Mouse (Mus musculus) spleen, postnatal 10 days (tissue): ENCODE measurements around the gene Ccdc151.

ENCODE experiments used
- DNase-seq, 2 experiments: peaks; one replicate each; pipeline ENCODE4 v3.0.0; 2021 to 2022; ENCODE audit warnings: low spot score in 2 of 2

The Ccdc151 gene

DNA sequence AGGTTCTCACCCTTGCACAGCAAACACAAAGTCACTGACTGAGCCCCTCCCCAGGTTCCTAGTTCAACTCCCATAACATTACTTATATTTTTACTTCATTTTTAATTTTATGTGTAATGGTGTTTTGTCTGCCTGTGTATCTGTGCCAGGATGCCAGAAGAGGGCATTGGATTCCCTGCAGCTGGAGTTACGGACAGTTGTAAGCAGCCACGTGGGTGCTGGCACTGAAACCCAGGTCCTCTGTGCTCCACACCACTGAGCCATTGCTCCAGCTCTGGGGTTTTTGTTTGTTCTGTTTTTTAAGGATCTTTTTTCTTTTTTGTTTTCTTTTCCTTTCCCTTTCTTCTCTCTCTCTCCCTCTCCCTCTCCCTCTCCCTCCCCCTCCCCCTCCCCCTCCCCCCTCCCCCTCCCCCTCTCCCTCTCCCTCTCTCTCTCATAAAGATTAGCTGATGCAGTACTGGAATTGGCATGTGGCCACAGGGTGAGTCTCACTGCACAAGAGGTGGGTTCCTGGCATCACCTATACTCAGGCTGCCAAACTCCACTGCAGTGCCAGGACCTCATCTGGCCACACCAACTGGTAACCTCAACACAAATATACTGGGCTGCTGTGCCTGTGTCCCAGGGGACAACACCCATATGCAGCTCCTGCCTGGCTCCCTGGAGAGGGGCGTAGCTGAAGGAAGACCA lies 6.1 kb downstream of the Ccdc151 start:
- no peak for DNase-seq

DNA sequence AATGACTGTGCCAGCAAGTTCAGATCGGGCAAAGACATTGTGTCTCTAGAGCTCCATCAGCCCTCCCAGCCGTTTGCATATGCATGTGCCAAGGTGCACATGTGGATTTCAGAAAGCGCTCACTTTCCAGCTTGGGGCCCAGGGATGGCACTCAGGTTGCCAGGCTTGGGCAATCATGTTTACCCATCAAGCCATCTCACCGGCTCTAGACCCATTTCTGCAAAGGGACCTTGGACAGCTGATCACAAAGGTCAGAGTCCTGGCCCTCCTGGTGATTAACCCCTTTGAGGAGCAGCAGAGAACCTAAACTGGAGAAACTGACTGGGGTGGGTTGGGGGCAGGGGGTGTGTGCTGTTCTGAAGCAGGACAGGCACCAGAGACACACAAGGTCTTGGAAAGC lies 10.2 kb downstream of the Ccdc151 start:
- DNase-seq, result no peak

DNA sequence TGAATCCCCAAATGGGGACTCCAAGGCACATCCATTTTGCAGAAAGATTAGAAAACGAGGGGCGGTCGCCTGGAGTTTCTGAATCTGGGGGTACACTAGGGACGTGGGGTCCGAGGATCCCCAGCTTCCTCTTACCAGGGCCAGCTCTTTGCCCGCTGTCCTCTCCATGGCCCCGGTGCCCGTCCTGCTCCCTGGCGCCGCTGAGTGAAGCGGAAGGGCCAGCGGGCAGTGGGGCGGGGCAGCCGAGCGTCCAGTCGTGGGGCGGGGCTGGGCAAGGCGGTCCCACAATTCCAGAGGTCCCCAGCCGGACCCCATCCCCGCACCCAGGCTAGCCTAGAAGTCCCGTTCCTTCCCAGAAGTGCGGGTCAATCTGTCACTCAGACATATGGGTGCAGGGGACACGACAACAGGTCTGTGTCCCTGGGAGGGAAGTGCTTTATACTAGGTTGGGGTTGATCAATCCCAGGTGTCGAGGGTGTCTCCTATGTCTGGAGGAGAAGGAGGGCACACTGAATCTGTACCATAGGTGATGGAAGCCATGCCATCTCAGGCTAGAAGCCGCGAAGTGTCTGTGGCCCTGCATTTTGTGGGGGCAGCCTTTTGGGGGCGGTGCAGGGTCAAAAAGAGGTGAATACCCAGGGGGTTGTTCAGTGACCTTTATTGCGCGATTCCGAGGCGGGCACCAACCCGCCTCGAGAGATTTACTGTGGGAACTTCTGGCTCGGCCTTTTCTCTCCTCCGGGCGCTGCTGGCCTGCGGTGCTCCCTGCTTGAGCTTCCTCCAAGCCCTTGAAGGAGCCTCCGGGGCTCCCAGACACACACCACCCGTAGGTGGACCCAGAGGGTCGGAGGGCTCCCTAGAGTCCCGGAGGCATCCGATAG lies 13.0 kb downstream of the Ccdc151 start, which contains the start of gene Rgl3:
Gene Rgl3 (minus strand): TSS at position 217 of the 881 bp plus-strand sequence.
- DNase-seq, result no peak

DNA sequence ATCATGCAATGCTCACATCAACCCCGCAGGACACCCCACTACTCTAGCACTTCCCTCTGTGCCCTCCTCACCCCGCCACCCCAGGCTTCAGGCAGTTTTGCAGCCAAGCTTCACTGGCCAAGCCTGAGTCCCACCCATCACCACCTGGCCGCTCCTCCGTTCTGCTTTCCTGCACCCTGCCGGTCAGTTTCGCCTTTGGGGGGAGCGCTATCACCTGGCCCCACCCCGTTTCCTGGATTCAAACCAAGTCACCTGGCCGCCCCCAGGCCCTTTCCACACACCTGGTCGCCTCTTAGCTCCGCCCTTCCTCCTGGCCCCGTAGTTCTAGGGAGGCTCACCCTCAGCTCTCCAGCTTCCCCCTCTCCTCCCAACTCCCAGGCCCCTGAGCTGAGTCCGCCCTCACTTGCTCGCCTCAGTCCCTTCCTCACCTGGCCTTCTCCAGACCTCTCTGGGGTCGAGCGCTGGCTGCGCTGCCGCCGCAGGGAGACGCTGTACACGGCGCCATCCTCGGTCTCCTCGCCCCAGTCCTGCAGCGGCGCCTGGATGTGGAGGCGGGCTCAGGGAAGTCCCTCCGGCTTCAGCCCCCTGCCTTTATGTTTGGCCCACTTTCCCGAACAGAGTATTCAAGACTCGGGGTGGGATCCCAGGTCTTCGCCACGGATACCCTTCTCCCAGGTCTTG lies 13.9 kb downstream of the Ccdc151 start:
- DNase-seq, result peak in 1 of 2 experiments; percentile 37

DNA sequence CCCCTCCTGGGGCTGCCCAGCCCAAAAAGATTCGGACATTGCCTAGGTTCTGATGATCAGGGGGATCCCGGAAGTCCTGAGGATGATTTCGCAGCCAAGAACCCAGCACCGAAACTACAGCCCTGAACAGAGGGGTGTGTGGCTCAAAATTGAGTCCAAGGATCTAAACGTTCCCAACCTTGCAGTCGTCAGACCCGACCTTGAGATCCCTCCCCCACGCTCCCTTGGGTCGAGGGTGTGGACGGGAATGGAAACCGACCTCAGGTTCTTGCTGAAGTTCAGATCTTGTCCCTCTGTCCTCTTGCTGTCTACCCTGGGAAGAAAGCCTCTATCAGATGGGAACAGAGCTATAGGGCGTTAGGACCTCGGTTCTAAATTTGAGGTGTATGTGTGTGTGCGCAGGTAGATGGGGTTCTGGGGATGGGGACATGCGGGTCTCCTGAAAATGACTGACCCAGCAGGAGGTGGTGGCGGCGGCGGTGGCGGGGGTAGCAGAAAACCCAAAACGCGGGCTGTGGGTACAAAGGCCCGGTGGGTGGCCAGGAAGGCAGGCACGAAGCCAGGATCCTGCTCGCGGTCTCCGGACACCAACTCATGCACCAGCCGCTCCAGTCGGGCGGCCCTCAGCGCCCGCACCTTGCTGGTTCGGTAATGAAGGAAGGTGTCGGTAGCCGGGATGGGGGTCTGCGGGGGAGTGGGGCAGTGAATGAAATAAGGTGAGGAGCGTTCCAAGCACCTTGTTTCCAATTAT lies 14.7 kb downstream of the Ccdc151 start:
- DNase-seq, result no peak

DNA sequence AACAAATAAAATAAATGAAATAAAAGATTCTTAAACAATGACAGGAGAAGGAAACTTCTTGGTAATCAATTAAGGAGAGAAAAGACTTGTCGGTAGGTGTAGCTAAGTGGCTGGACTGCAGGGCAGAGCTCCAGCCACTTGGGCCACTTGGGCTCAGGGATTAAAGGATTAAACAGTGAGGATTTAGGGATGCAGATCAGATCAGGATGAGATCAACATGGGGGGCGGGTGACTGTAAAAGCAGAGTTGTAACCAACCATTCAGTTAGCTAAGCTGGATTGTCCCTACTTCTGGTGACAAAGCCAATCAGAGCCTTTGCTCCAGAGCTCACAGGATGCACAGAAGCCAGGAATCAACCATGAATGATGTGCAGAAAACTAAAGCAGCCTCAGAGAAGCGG lies 18.5 kb downstream of the Ccdc151 start:
- DNase-seq, result no peak

DNA sequence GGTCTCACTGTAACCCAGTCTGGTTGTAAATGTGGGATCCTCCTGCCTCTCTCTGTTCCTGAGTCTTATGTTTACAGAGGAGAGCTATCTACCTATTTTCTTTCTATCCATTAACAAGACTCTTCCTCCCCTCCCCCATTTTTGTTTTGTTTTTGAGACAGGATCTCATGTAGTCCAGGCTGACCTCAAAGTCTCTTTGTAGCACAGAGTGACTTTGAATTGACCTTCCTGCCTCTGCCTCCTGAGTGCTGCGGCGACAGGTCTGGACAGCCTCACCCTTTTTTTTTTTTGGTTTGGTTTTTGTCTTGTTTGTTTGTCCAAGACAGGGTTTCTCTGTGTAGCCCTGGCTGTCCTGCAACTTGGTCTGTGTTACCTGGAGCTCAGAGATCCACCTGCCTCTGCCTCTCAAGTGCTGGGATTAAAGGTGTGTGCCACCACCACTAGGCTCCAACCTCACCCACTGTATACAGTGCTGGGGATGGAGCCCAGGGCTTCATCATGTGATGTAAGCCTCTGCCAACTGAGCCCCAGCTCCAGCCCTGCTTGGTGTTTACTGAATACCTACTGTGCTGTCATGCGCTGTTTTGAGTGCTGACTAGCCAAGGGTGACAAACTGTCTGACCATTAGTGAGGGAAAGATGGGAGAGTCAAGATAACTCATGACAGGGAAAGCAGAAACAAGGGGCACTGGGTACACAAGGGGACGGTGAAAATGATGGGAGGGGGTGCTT lies 23.9 kb downstream of the Ccdc151 start:
- DNase-seq, result no peak

DNA sequence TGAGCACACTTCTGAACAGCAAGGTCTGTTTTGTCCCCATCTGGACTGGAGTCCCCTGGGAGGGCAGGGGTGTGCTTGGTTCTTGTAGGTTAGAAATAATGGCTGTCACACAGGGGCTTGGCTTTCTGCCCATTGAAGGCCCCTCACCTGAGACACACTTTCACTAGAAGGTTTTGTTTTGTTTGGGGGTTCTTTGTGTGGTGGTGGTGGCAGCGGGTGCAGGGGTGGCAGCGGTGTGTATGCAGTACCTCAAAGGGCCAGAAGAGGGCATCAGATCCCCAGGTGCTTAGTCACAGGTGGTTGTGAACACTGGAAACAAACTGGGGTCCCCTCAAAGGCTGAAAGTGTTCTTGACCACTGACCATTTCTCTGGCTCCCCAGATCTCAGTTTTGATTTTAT lies 24.5 kb downstream of the Ccdc151 start:
- DNase-seq, result peak; percentile 73 to 80

DNA sequence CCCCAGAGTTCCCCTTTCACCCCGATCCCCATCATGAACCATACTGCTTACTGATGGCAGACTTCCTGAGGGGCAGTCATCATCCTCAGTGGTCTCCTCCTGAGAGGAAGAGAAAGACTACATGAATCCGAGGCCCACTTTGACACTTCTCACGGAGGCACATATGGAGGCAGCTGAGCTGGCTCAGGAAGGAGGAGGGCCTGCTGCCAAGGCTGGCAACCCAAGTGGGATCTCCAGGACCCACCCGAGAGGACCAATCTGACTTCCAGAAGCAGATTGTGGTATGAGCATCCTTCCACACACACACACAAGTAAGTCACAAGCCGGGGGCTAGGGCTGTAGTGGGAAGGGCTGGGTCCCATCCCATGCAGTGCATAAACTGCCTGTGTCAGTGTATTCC lies 25.1 kb downstream of the Ccdc151 start:
- no peak for DNase-seq

DNA sequence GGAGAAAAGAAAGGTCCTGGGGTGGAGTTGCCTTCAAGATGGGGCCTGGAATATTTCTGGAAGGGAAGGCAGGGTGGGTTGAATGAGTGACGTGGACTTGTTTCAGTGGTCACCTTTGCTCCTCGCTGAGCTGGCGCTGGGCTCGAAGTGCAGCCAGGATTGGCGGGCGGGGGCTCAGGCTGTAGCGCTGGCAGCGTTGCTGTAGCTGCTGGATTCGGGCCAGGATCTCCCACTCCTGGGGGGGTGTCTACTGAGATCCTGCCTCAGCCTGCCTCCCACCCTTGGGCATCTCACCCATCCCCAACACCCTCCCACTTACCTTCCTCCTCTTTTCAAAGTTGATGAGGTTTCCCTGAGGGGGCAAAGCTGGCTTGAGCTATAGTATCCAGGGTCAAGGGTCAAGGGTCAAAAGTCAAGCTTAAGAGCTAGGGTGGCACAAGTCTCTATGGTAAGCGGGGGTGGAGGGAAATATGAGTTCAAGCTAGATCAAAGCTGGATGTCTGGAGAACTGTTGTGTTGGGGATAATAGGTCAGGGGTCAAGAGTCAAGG lies 25.7 kb downstream of the Ccdc151 start:
- DNase-seq, result no peak

DNA sequence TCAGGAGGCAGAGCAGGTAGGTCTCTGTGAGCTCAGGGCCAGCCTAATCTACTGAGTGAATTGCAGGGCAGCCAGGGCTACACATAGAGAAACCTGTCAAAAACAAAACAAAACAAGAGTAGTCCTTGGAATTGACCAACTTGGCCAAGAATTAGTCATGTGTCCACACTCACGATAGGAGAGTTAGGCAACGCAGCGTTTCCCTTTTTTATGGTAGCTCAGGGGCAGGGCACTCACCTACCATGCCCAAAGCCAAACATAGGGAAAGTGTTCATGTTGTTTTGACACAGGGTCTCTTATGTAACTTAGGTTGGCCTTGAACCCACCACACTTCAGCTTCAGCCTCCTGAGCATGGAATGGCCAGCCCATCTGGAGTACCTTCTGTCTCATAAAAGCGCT lies 33.1 kb downstream of the Ccdc151 start:
- no peak for DNase-seq

DNA sequence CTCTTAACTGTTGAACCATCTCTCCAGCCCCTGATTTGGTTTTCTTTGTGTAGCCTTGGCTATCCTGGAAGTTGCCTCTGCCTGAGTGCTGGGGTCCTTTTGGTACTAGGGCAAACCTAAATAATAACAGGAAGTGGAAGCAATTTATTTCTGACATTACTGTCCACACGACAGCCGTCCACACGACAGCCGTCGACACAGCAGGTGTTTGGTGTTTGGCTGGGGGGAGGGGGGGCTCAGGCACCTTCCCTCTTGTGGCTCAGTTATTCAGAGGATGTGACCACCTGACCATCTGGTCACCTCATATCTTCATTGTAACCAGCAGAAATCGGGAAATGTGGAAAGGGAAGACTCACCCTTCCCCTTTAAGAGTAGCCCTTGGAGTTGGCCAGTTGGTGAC lies 33.6 kb downstream of the Ccdc151 start:
- DNase-seq, result no peak

DNA sequence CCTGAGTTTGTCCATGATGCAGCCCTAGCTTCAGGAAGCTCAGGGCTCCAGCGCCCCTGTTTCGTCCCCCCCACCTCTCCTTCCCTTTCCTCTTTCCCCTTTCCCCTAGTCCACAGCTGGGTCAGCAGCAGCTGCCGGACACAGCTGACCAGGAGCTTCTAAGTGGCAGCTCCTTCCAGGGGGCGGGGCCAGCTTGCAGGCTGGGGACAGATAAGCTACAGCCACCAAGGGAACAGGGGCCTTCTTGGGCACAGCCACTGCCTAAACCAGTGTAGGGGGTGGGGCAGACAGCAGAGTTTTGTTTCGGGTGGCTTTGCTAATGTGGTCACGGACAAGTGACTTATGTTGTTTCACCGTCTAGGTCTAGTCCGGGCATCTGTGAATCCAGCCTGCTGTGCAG lies 39.0 kb downstream of the Ccdc151 start, which contains the start of gene Epor:
Gene Epor (minus strand): TSS at position 90 of the 400 bp plus-strand sequence.
- peak; percentile 81 to 89 for DNase-seq

DNA sequence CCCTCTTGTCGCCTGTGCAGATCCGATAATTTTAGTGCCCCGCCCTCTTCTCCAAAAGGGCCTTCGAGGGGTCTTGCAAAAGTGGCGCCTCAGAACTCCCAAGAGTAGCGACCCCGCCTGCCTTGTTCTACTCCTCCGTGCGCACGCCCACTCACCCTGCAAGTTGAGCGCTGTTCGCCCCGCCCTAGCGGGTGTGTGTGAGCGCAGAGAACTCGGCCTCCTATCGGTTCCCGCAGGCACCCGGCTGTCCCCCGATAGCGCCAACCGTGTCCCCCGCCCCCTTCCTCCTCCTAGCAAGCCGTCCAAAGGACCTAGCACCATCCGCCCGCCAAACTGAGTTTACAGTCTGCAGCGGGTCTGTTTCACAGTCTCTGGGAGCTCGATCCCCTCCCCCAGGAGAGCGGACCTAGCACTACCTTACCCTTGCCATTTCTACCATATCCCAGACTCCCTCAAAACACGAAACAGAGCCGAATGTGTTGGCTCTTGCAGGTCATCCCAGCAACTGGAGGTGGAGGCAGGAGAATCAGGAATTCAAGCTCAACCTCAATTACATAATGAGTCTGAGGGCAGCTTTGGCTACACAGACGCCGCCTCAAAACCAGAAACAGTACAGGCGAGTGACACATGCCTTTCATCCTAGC lies 39.9 kb downstream of the Ccdc151 start:
- peak; percentile 87 to 97 for DNase-seq

DNA sequence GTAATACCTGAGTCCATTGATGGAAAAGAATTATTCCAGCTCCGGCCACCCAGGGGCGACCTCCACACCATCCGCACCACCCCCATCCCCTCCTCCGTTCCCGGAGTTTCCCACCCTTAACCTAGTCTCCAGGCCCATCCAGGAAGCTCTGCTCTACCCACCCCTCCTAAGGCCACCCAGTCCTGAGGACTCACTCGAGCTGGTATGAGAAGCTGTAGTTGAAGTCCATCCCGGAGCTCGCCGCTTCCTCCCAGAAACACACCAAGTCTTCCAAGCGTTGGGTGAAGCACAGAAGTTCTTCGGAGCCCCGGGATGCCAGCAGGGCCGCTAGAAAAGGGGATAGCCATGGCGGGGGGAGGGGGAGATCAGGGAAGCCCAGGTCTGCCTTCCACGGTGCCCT lies 40.4 kb downstream of the Ccdc151 start:
- DNase-seq, result no peak

DNA sequence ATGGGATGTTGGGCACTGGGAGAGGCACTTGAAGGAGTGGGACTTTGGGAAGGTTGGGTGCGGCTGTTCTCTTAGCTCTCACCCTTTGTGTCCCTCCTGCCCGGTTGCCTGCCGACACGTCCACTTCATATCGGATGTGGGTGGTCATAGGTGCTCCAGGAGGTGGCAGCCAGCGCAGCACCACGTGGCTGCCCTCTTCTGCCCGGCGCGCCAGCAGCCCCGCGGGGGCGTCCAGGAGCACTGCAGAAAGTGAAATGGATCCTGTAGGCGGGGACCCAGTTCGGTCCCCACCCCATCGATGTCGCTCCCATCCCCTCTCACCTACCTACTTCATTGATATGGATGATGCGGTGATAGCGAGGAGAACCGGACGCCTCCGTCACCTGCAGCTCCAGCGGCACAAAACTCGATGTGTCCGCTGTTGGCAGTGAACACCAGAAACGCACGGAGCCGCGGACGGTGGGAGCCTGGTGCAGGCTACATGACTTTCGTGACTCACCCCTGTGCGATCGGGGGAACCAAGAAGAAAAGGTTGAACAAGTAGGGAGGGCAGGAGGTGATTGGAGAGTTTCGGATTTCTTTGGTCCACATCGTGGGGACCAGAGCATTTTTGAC lies 41.0 kb downstream of the Ccdc151 start:
- DNase-seq, result peak; percentile 48 to 56

DNA sequence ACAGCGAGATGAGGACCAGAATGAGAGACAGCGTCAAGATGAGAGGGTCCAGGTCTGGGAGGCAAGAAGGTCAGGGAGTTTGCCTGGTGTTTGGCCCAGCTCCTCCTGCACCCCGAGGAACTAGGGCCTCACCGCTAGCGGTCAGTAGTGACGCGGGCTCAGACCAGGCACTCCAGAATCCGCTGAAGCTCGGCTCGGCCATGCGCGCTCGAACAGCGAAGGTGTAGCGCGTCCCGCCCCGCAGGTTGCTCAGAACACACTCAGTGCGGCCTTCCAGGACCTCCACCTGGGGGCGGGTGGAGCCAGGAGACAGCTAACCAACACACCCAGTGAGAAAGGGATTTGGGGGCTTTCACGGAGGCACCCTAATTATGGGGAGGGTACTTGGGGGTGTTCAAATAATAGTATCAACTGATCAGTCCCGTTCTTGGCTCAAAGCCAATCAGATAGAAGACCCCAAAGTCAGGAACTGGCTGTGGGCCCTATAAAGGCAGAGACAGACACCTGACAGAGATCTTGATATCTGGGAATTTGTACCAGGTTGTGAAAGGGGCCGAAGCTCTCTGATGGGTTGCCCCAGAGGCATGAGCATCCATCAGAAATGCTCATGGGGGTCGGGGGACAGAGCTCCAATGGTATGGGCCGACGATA lies 41.8 kb downstream of the Ccdc151 start:
- no peak for DNase-seq

DNA sequence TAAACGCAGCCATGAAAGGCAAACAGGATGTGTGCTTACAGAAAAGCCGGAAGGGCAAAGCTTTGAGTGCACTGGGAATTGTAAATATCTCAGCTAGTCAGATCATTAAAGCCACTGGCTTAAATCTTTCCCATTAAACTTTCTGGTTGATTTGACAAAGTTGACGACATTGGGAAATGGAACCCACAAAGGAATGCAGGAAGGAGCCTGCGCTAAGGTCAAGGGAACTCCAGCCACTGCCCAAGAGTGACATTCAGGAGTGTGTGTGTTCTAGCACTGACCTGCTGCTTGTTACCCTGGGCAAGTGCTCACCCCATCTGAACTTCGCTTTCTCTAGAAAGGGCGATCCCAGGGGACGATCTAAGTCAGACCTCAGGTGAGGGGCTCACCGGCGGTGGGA lies 42.3 kb downstream of the Ccdc151 start:
- DNase-seq, result no peak

DNA sequence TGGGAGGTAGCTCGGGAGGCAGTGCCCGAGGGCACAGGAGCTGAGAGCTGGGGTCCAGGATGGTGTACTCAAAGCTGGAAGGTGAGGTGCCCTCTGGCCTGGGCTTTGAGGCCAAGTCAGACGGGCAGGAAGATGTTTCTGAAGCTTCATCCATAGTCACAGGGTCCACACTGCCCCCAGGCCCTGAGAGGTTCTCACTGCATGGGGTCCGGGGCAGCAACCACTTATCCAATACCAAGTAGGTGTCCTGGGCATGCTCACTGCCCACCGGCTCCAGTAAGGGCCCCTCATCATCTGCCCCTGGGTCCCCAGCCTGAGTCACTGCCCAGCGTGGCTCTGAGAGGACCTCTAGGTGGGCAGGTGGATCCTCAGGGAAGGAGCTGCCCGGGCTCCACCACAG lies 43.2 kb downstream of the Ccdc151 start:
- DNase-seq, result no peak
